In genomic region chr3:30600717-30601116, GRCm38 (mm10) we compare ENCODE assay signal across 9 mouse cellular contexts. TPM values are rescaled to one million over a fixed set of nuclear protein-coding genes. Genes with fewer than 3 reads are reported as not detected.
DNase-seq lines count a peak whose midpoint lies in the region; ATAC-seq lines count a peak whose summit lies in the region.
"Had no signal": no experiment of that assay in that cellular context is flagged by ENCODE, and none has a peak within 500 bp of the region (broad histone marks: within the 10 kb centered on the region; RNA-seq: fewer than 3 reads in every experiment).

No protein-coding gene starts in this region.

- peak overlapping the region; percentile 96 for H3K4me3 ChIP-seq in embryonic facial prominence, embryonic 14.5 days (ENCODE audit: low read depth, low read length)

- H3K4me1 ChIP-seq in embryonic facial prominence, embryonic 14.5 days (ENCODE audit: control insufficient read depth, insufficient read depth, low read length), result peaks cover 14% of the 10 kb centered on the region

- peaks cover 12% of the 10 kb centered on the region; the same call in 1 of the 2 replicates for H3K36me3 ChIP-seq in embryonic facial prominence, embryonic 14.5 days (ENCODE audit: control insufficient read depth, insufficient read depth, low read length)

- no peak for ATAC-seq in embryonic facial prominence, embryonic 14.5 days (ENCODE audit: low read depth)

- intact Hi-C loops in heart, postnatal 14 days (cut with DNase I), result loop anchor here (5.0 kb wide), 1 partner anchor 192 kb away; the partner anchor contains the start of gene Sec62

- H3K9me3 ChIP-seq in embryonic facial prominence, embryonic 14.5 days (ENCODE audit: control insufficient read depth, low read length), result no peaks in the 10 kb centered on the region

- H3K27ac ChIP-seq in embryonic facial prominence, embryonic 14.5 days (replicated peaks; ENCODE audit: low read depth, low read length), result peak overlapping the region; percentile 54

- H3K9ac ChIP-seq in embryonic facial prominence, embryonic 14.5 days (ENCODE audit: low read depth, low read length), result peak overlapping the region; percentile 27

- H3K27me3 ChIP-seq in embryonic facial prominence, embryonic 14.5 days (replicated peaks; ENCODE audit: control insufficient read depth, insufficient read depth, low read length), result peaks cover 11% of the 10 kb centered on the region; the same call in 1 of the 2 replicates

- 1% methylated on average over 14 of the region's 14 CpGs for WGBS in embryonic facial prominence, embryonic 14.5 days

- peak; percentile 76 for DNase-seq in cerebellum, adult 11-12 months
- no peak for DNase-seq in cerebellum, adult 9-10 months
- peak; percentile 29 to 46 for DNase-seq in adrenal gland, adult 18-20 months (ENCODE audit: low spot score in 2 of 2)
- peak; percentile 56 for DNase-seq in embryonic facial prominence, embryonic 14.5 days (ENCODE audit: low spot score)
- peak; percentile 16 to 30 for DNase-seq in heart, postnatal 14 days
- peak; percentile 43 to 49 for DNase-seq in layer of hippocampus, postnatal 14 days (ENCODE audit: low spot score in 2 of 2)
- peak; percentile 22 for DNase-seq in lung, postnatal 14 days
- DNase-seq in spleen, postnatal 10 days (ENCODE audit: low spot score in 2 of 2), result peak; percentile 44 to 51

- H3K4me2 ChIP-seq in embryonic facial prominence, embryonic 14.5 days (ENCODE audit: low read depth, low read length), result peak overlapping the region; percentile 84

RNA-seq across cellular contexts. Expression of gene Actrt3, which starts 1.0 kb away (rescaled TPM):
- not detected for total RNA-seq in adrenal gland, adult 18-20 months (2021)
- 0.13 TPM in 1 of 2 replicates, not detected in the other for polyA plus RNA-seq in embryonic facial prominence, embryonic 14.5 days (2014; fragmentation: Nextera tagmentation; extraction: Ambion mirVana)
- total RNA-seq in heart, postnatal 14 days (2021), result not detected
- 1 to 10 TPM; 1.4 to 1.5 TPM for total RNA-seq in layer of hippocampus, postnatal 14 days (2021)

RNA-seq across cellular contexts. Expression of gene Mynn, which starts 1.1 kb away (rescaled TPM):
- total RNA-seq in adrenal gland, adult 18-20 months (2021), result 10 to 100 TPM; 17.3 to 23.3 TPM
- 29.9 and 33.6 TPM in 2 replicates for polyA plus RNA-seq in embryonic facial prominence, embryonic 14.5 days (2014; fragmentation: Nextera tagmentation; extraction: Ambion mirVana)
- total RNA-seq in heart, postnatal 14 days (2021), result 10 to 100 TPM; 13.9 to 18.4 TPM
- total RNA-seq in layer of hippocampus, postnatal 14 days (2021), result 10 to 100 TPM; 15.7 to 16.6 TPM

RNA-seq across cellular contexts. Expression of gene Lrriq4, which starts 43.6 kb away (rescaled TPM):
- not detected for total RNA-seq in adrenal gland, adult 18-20 months (2021)
- not detected in 2 replicates for polyA plus RNA-seq in embryonic facial prominence, embryonic 14.5 days (2014; fragmentation: Nextera tagmentation; extraction: Ambion mirVana)
- not detected for total RNA-seq in heart, postnatal 14 days (2021)
- total RNA-seq in layer of hippocampus, postnatal 14 days (2021), result not detected
- total RNA-seq: left cerebral cortex, postnatal 10 days had no signal

RNA-seq across cellular contexts. Expression of gene Lrrc34, which starts 47.0 kb away (rescaled TPM):
- total RNA-seq in adrenal gland, adult 18-20 months (2021), result not detected
- polyA plus RNA-seq in embryonic facial prominence, embryonic 14.5 days (2014; fragmentation: Nextera tagmentation; extraction: Ambion mirVana), result 1.4 and 5.4 TPM in 2 replicates
- total RNA-seq in heart, postnatal 14 days (2021), result not detected
- under 1 TPM; 0.33 to 0.78 TPM for total RNA-seq in layer of hippocampus, postnatal 14 days (2021)

RNA-seq across cellular contexts. Expression of gene Mecom, which starts 52.9 kb away (rescaled TPM):
- total RNA-seq in adrenal gland, adult 18-20 months (2021), result 10 to 100 TPM in 1 of 2 experiments, 1 to 10 TPM in 1; 4.7 to 10.2 TPM
- 13.0 and 18.9 TPM in 2 replicates for polyA plus RNA-seq in embryonic facial prominence, embryonic 14.5 days (2014; fragmentation: Nextera tagmentation; extraction: Ambion mirVana)
- 10 to 100 TPM; 21.8 to 28.1 TPM for total RNA-seq in heart, postnatal 14 days (2021)
- 1 to 10 TPM; 5.0 to 6.9 TPM for total RNA-seq in layer of hippocampus, postnatal 14 days (2021)
